Mouse (Mus musculus): ENCODE results near the gene Morc3.

DNA sequence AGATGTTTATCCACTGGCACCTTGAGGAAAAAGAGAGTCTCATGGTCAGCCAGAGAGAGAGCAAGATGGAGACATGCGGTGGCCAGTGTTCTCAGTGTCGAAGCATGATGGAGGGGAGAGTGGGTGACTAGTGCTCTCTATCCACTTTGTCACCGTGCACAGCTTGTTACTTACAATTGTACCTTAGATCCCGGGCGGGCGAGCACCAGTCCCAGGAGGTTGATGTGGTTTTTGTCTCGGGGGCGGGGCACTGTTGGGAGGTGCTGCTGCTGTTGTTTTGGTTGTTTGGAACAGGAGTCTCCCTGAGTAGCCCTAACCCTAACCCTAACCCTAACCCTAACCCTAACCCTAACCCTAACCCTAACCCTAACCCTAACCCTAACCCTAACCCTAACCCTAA is 43.0 kb upstream of the Morc3 start:
- TF ChIP-seq CTCF (IDR thresholded peaks at IDR 0.05; ENCODE audit: low read depth, low read length) (no peak), POLR2A (IDR thresholded peaks at IDR 0.05; ENCODE audit: borderline replicate concordance, low read depth, low read length) (no peak)

Measured in bone marrow macrophage, adult 2 months (primary cell).